Mouse (Mus musculus) stomach, embryonic 15.5 days (tissue): ENCODE results near the gene Kcnn4. TPM values are rescaled to one million over a fixed set of nuclear protein-coding genes. Genes with fewer than 3 reads are reported as not detected.

Experiments
- ATAC-seq: fragments of 200-750 bp; cut with Nextera tagmentation; 2 replicates; pipeline ENCODE4 v1.8.0; 2017; ENCODE audit warnings: low read depth, moderate number of reproducible peaks, moderate TSS enrichment; ENCODE audit not compliant: insufficient read depth, low FRiP score
- H3K27ac ChIP-seq: fragments of 300-500 bp; sonication (generic); 2 replicates; pipeline ENCODE4 v1.5.1; 2015; ENCODE audit warnings: mild to moderate bottlenecking, inconsistent platforms
- H3K27me3 ChIP-seq: fragments of 300-500 bp; sonication (generic); replicated peaks from 2 replicates; pipeline ENCODE4 v1.6.1; 2015; ENCODE audit warnings: inconsistent platforms
- H3K36me3 ChIP-seq: fragments of 300-500 bp; sonication (generic); 2 replicates; pipeline ENCODE4 v1.6.1; 2015; ENCODE audit warnings: inconsistent platforms
- H3K4me1 ChIP-seq: fragments of 300-500 bp; sonication (generic); 2 replicates; pipeline ENCODE4 v1.6.1; 2015; ENCODE audit warnings: inconsistent platforms
- H3K4me2 ChIP-seq: fragments of 300-500 bp; sonication (generic); 2 replicates; pipeline ENCODE4 v1.6.1; 2015; ENCODE audit warnings: mild to moderate bottlenecking, inconsistent platforms
- H3K4me3 ChIP-seq: fragments of 300-500 bp; sonication (generic); replicated peaks from 2 replicates; pipeline ENCODE4 v1.5.1; 2015; ENCODE audit warnings: inconsistent platforms
- H3K9ac ChIP-seq: fragments of 300-500 bp; sonication (generic); 2 replicates; pipeline ENCODE4 v1.6.1; 2015; ENCODE audit warnings: inconsistent platforms
- H3K9me3 ChIP-seq: fragments of 300-500 bp; sonication (generic); 2 replicates; pipeline ENCODE4 v1.6.1; 2016; ENCODE audit warnings: inconsistent platforms
- WGBS: fragments of 180-500 bp; shearing (Covaris S2); methylation state at CpG from one replicate; pipeline ENCODE4 v1.1.7; 2015; 5-methylcytosine and 5-hydroxymethylcytosine counted together
- microRNA-seq: library from miRNA; unstranded; fragments of <30 nt; microRNA quantifications from one replicate; pipeline ENCODE4, GENCODE M21; 2016
- polyA plus RNA-seq: library from polyadenylated mRNA; unstranded; fragments of >200 nt; fragmentation: Nextera tagmentation; extraction: Ambion mirVana; gene quantifications from 2 replicates; pipeline ENCODE4 v1.2.1, GENCODE M21; 2015

Gene Kcnn4
- polyA plus RNA-seq, 1 experiment from 2014 or later, result 14.4 TPM

GRCm38 (mm10) chr7:24431713-24432112 is 61.6 kb downstream of the Kcnn4 start:
- Histone ChIP-seq H3K9ac (no peak overlapping the region), H3K4me1 (no peaks in the 10 kb centered on the region), H3K27ac (no peak overlapping the region), H3K9me3 (no peaks in the 10 kb centered on the region), H3K4me3 (no peak overlapping the region), H3K4me2 (no peak overlapping the region), H3K27me3 (peaks cover 9% of the 10 kb centered on the region), H3K36me3 (no peaks in the 10 kb centered on the region)
- ATAC-seq, result no peak
- WGBS, result 37% methylated on average over 11 of the region's 11 CpGs

- H3K9ac ChIP-seq, result no peak overlapping the region
Measured at GRCm38 (mm10) chr7:24435305-24435704, 65.2 kb downstream of the Kcnn4 start.

More at GRCm38 (mm10) chr7:24435305-24435704, 65.2 kb downstream of the Kcnn4 start:
- no peak overlapping the region for H3K4me3 ChIP-seq
- WGBS, result 72% methylated on average over 5 of the region's 5 CpGs
- ATAC-seq, result no peak
- H3K27me3 ChIP-seq, result peaks cover 9% of the 10 kb centered on the region
- H3K27ac ChIP-seq, result no peak overlapping the region
- no peaks in the 10 kb centered on the region for H3K9me3 ChIP-seq
- H3K36me3 ChIP-seq, result no peaks in the 10 kb centered on the region
- no peaks in the 10 kb centered on the region for H3K4me1 ChIP-seq
- H3K4me2 ChIP-seq, result no peak overlapping the region

Small RNA genes lying within 50 kb of the gene (microRNA-seq; reads per million reads assigned to microRNA genes)
- gene Gm27592, result not detected

Other genes with a start within 250 kb of the Kcnn4 start
- 13.5 and 14.0 TPM in 2 replicates for gene Zfp235, start 236.1 kb upstream of the Kcnn4 start, polyA plus RNA-seq
- gene Zfp114, start 195.2 kb upstream of the Kcnn4 start, polyA plus RNA-seq, result 5.5 and 6.3 TPM in 2 replicates
- 8.5 and 9.2 TPM in 2 replicates for gene Zfp111, start 158.8 kb upstream of the Kcnn4 start, polyA plus RNA-seq
- 5.1 and 5.6 TPM in 2 replicates for gene Zfp109, start 132.7 kb upstream of the Kcnn4 start, polyA plus RNA-seq
- 3.5 and 4.3 TPM in 2 replicates for gene Zfp108, start 115.5 kb upstream of the Kcnn4 start, polyA plus RNA-seq
- 7.2 and 7.4 TPM in 2 replicates for gene Zfp93, start 99.8 kb upstream of the Kcnn4 start, polyA plus RNA-seq
- 29.6 and 31.3 TPM in 2 replicates for gene Zfp61, start 69.0 kb upstream of the Kcnn4 start, polyA plus RNA-seq
- 9.3 and 11.1 TPM in 2 replicates for gene Zfp94, start 53.6 kb upstream of the Kcnn4 start, polyA plus RNA-seq
- gene Tescl, start 36.3 kb upstream of the Kcnn4 start, polyA plus RNA-seq, result 0.15 TPM in 1 of 2 replicates, not detected in the other
- gene Lypd5, start 21.1 kb upstream of the Kcnn4 start, polyA plus RNA-seq, result 0.26 and 3.0 TPM in 2 replicates
- gene Smg9, start 29.4 kb downstream of the Kcnn4 start, polyA plus RNA-seq, result 20.9 and 23.7 TPM in 2 replicates
- gene Irgc1, start 82.0 kb downstream of the Kcnn4 start, polyA plus RNA-seq, result not detected in 2 replicates
- gene Plaur, start 92.2 kb downstream of the Kcnn4 start, polyA plus RNA-seq, result 12.1 and 12.3 TPM in 2 replicates
- gene Cadm4, start 111.8 kb downstream of the Kcnn4 start, polyA plus RNA-seq, result 4.7 and 6.3 TPM in 2 replicates
- 38.1 TPM in 2 replicates for gene Zfp428, start 136.7 kb downstream of the Kcnn4 start, polyA plus RNA-seq
- 0.19 and 0.40 TPM in 2 replicates for gene AC161166.1, start 142.2 kb downstream of the Kcnn4 start, polyA plus RNA-seq
- 7.6 and 8.2 TPM in 2 replicates for gene Irgq, start 160.4 kb downstream of the Kcnn4 start, polyA plus RNA-seq
- 1.9 and 6.8 TPM in 2 replicates for gene Pinlyp, start 175.9 kb downstream of the Kcnn4 start, polyA plus RNA-seq
- 96.1 and 100.0 TPM in 2 replicates for gene Xrcc1, start 176.0 kb downstream of the Kcnn4 start, polyA plus RNA-seq
- 31.1 and 37.1 TPM in 2 replicates for gene Ethe1, start 217.3 kb downstream of the Kcnn4 start, polyA plus RNA-seq
- gene Zfp575, start 217.4 kb downstream of the Kcnn4 start, polyA plus RNA-seq, result 4.3 and 5.0 TPM in 2 replicates
- gene Phldb3, start 240.5 kb downstream of the Kcnn4 start, polyA plus RNA-seq, result 0.43 and 0.54 TPM in 2 replicates